Comparison of ENCODE assay signal across 8 mouse cellular contexts in genomic region chr16:4726528-4727128, GRCm38 (mm10). TPM values are rescaled to one million over a fixed set of nuclear protein-coding genes. Genes with fewer than 3 reads are reported as not detected.
DNase-seq lines count a peak whose midpoint lies in the region; ATAC-seq and TF ChIP-seq lines count a peak whose summit lies in the region.

No protein-coding gene starts in this region.

- in situ Hi-C loops in CH12.LX (cut with MboI; ENCODE audit: low pct_ligation_motif_present, low pct_unique_long_range_greater_than_20kb, low sequenced_read_pairs), result no loop called here

- WGBS in heart, embryonic 15.5 days, result 1% methylated on average over 40 of the region's 40 CpGs
- WGBS in limb, embryonic 13.5 days, result under 1% methylated on average over 39 of the region's 40 CpGs

- TF ChIP-seq EP300 in CH12.LX (IDR thresholded peaks at IDR 0.05; ENCODE audit: low read length), result no peak

- TF ChIP-seq CTCF in CH12.LX (conservative IDR thresholded peaks at IDR 0.05 in 1 of 2, IDR thresholded peaks at IDR 0.05 in 1 of 2; ENCODE audit: low read depth in 2 of 2, low read length in 2 of 2), result no peak
- no peak for TF ChIP-seq CTCF in bone marrow macrophage, adult 2 months (IDR thresholded peaks at IDR 0.05; ENCODE audit: low read depth, low read length)

- ATAC-seq in heart, embryonic 15.5 days (replicated peaks; ENCODE audit: insufficient number of reproducible peaks, insufficient read depth, low FRiP score, low read depth), result peak; percentile 71
- peak; percentile 60; the same call in 1 of the 2 replicates for ATAC-seq in limb, embryonic 13.5 days (ENCODE audit: low FRiP score, low read depth)

- H3K79me2 ChIP-seq in CH12.LX (replicated peaks; ENCODE audit: control insufficient read depth, extremely low read depth, insufficient read depth, poor library complexity, severe bottlenecking) (peaks cover 41% of the 10 kb centered on the region), myocyte (ENCODE audit: control insufficient read depth, insufficient read depth) (peaks cover 46% of the 10 kb centered on the region)

- H3K4me3 ChIP-seq in CH12.LX (replicated peaks in 1 of 3; ENCODE audit: low read depth in 2 of 3, low read length in 2 of 3, poor library complexity in 1 of 3) (peak overlapping the region; percentile 76 to 80 (median 76)), myocyte (peak overlapping the region; percentile 74)
- H3K4me3 ChIP-seq in bone marrow macrophage, adult 2 months (ENCODE audit: insufficient read depth, low read length), result peak overlapping the region; percentile 66
- H3K4me3 ChIP-seq in heart, embryonic 15.5 days, result peak overlapping the region; percentile 73
- H3K4me3 ChIP-seq in limb, embryonic 13.5 days, result peak overlapping the region; percentile 85

- H3K9ac ChIP-seq in CH12.LX (ENCODE audit: insufficient read depth, low read depth), result peak overlapping the region; percentile 84
- peak overlapping the region; percentile 81 for H3K9ac ChIP-seq in heart, embryonic 15.5 days
- peak overlapping the region; percentile 92 for H3K9ac ChIP-seq in limb, embryonic 13.5 days

- no peak for TF ChIP-seq RAD21 in CH12.LX (IDR thresholded peaks at IDR 0.05; ENCODE audit: low read depth, low read length)

- dilution Hi-C loops in CH12.LX (cut with MboI; ENCODE audit: extremely low pct_ligation_motif_present, extremely low pct_unique_long_range_greater_than_20kb, low sequenced_read_pairs), result no loop called here

- no peak for TF ChIP-seq POLR2A in CH12.LX (IDR thresholded peaks at IDR 0.05; ENCODE audit: low read depth, low read length)
- TF ChIP-seq POLR2A in bone marrow macrophage, adult 2 months (IDR thresholded peaks at IDR 0.05; ENCODE audit: borderline replicate concordance, low read depth, low read length), result no peak
- no peak for TF ChIP-seq POLR2A in myocyte (IDR thresholded peaks at IDR 0.05; ENCODE audit: insufficient read length, low read depth)

- no peaks in the 10 kb centered on the region for H3K9me3 ChIP-seq in CH12.LX (replicated peaks; ENCODE audit: low read length)
- H3K9me3 ChIP-seq in heart, embryonic 15.5 days (replicated peaks), result no peaks in the 10 kb centered on the region
- no peaks in the 10 kb centered on the region for H3K9me3 ChIP-seq in limb, embryonic 13.5 days

- H3K27ac ChIP-seq in CH12.LX (ENCODE audit: insufficient read depth, low read depth), result peak overlapping the region; percentile 7; the same call in 1 of the 2 replicates
- peak overlapping the region; percentile 39 for H3K27ac ChIP-seq in bone marrow macrophage, adult 2 months (ENCODE audit: insufficient read depth, low read depth, low read length)
- peak overlapping the region; percentile 87 for H3K27ac ChIP-seq in heart, embryonic 15.5 days
- peak overlapping the region; percentile 83 for H3K27ac ChIP-seq in limb, embryonic 13.5 days

- H3K4me2 ChIP-seq in CH12.LX (ENCODE audit: insufficient read depth, low read depth, poor library complexity, severe bottlenecking) (peak overlapping the region; percentile 89), myocyte (ENCODE audit: low read depth) (peak overlapping the region; percentile 96)
- peak overlapping the region; percentile 72 for H3K4me2 ChIP-seq in heart, embryonic 15.5 days
- peak overlapping the region; percentile 88 for H3K4me2 ChIP-seq in limb, embryonic 13.5 days (replicated peaks)

- H3K27me3 ChIP-seq in CH12.LX (replicated peaks) (no peaks in the 10 kb centered on the region), myocyte (ENCODE audit: control insufficient read depth, insufficient read depth, insufficient read length) (no peaks in the 10 kb centered on the region)
- H3K27me3 ChIP-seq in heart, embryonic 15.5 days, result no peaks in the 10 kb centered on the region
- H3K27me3 ChIP-seq in limb, embryonic 13.5 days, result no peaks in the 10 kb centered on the region

- DNase-seq in kidney, adult 11 months, result peak; percentile 63
- DNase-seq in kidney, postnatal 10 days, result no peak
- DNase-seq in CH12.LX (ENCODE audit: extremely low read depth), result peak; percentile 54
- no peak for DNase-seq in embryo, embryonic 10.5 days (ENCODE audit: low spot score)

- H3K4me1 ChIP-seq in CH12.LX (ENCODE audit: control insufficient read depth in 1 of 2, insufficient read depth in 2 of 2), result peaks cover 9 to 61% of the 10 kb centered on the region in 2 experiments
- peaks cover 43% of the 10 kb centered on the region for H3K4me1 ChIP-seq in bone marrow macrophage, adult 2 months (ENCODE audit: control insufficient read depth, insufficient read depth, low read length)
- peaks cover 20% of the 10 kb centered on the region for H3K4me1 ChIP-seq in heart, embryonic 15.5 days (replicated peaks)
- peaks cover 22% of the 10 kb centered on the region for H3K4me1 ChIP-seq in limb, embryonic 13.5 days

- peak overlapping the region; percentile 43 for H3ac ChIP-seq in myocyte (ENCODE audit: control insufficient read depth, insufficient read length)

- H3K36me3 ChIP-seq in CH12.LX (replicated peaks in 1 of 2; ENCODE audit: control insufficient read depth in 1 of 2, insufficient read depth in 1 of 2, low read length in 1 of 2) (peaks cover 0 to 2% of the 10 kb centered on the region in 2 experiments), myocyte (ENCODE audit: control insufficient read depth, insufficient read depth) (no peaks in the 10 kb centered on the region)
- no peaks in the 10 kb centered on the region for H3K36me3 ChIP-seq in heart, embryonic 15.5 days
- H3K36me3 ChIP-seq in limb, embryonic 13.5 days, result no peaks in the 10 kb centered on the region

TF ChIP-seq in CH12.LX, 34 proteins besides CTCF, POLR2A, EP300 and RAD21 (continues in another document):
- TF ChIP-seq MEF2A (IDR thresholded peaks at IDR 0.05; ENCODE audit: borderline replicate concordance, low read depth, low read length) (no peak), ZNF384 (IDR thresholded peaks at IDR 0.05; ENCODE audit: low read depth, low read length) (no peak), NRF1 (IDR thresholded peaks at IDR 0.05; ENCODE audit: low read depth, low read length) (no peak), USF2 (conservative IDR thresholded peaks at IDR 0.05; ENCODE audit: low read depth, low read length) (no peak), TCF12 (IDR thresholded peaks at IDR 0.05; ENCODE audit: low read depth, low read length) (no peak), PAX5 (IDR thresholded peaks at IDR 0.05; ENCODE audit: low read length) (no peak), SIN3A (IDR thresholded peaks at IDR 0.05; ENCODE audit: low read length) (0 out of 2 replicates have a peak, but pooled peaks have one; percentile 24), MAZ (IDR thresholded peaks at IDR 0.05; ENCODE audit: low read depth, low read length) (no peak), JUND (conservative IDR thresholded peaks at IDR 0.05; ENCODE audit: low read depth, low read length) (no peak), JUN (IDR thresholded peaks at IDR 0.05; ENCODE audit: insufficient read depth, low read depth, low read length) (no peak), ZKSCAN1 (IDR thresholded peaks at IDR 0.05; ENCODE audit: borderline replicate concordance, low read depth, low read length) (no peak), ZC3H11A (IDR thresholded peaks at IDR 0.05; ENCODE audit: low read depth, low read length) (no peak)

TF ChIP-seq in myocyte, 11 proteins besides CTCF, POLR2A, EP300 and RAD21:
- TF ChIP-seq POLR2AphosphoS2 (IDR thresholded peaks at IDR 0.05; ENCODE audit: insufficient read length, low read depth), result no peak
- no peak for TF ChIP-seq MYOG (IDR thresholded peaks at IDR 0.05; ENCODE audit: control insufficient read depth in 1 of 3, insufficient read depth in 1 of 3, insufficient read length in 2 of 3, low read depth in 2 of 3)
- no peak for TF ChIP-seq TCF12 (IDR thresholded peaks at IDR 0.05; ENCODE audit: insufficient read depth, poor library complexity, severe bottlenecking)
- no peak for TF ChIP-seq SRF (IDR thresholded peaks at IDR 0.05; ENCODE audit: control insufficient read depth, insufficient read length, low read depth)
- TF ChIP-seq TCF3 (IDR thresholded peaks at IDR 0.05; ENCODE audit: insufficient read length, low read depth), result no peak
- TF ChIP-seq CEBPB (IDR thresholded peaks at IDR 0.05; ENCODE audit: insufficient read depth, poor library complexity, severe bottlenecking), result no peak
- TF ChIP-seq USF1 (IDR thresholded peaks at IDR 0.05; ENCODE audit: low read depth), result no peak
- no peak for TF ChIP-seq E2F4 (IDR thresholded peaks at IDR 0.05; ENCODE audit: insufficient read depth)
- TF ChIP-seq REST (IDR thresholded peaks at IDR 0.05; ENCODE audit: insufficient read depth, insufficient read length), result no peak
- no peak for TF ChIP-seq MAX (IDR thresholded peaks at IDR 0.05; ENCODE audit: low read depth)
- no peak for TF ChIP-seq MYOD1 (IDR thresholded peaks at IDR 0.05; ENCODE audit: control insufficient read depth in 1 of 3, insufficient read length in 2 of 3, low read depth in 2 of 3)

RNA-seq across cellular contexts. Expression of gene Hmox2, which starts 0.5 kb away (rescaled TPM):
- total RNA-seq in CH12.LX (2012; rRNA removed) (72.3 and 73.2 TPM in 2 replicates), CH12.LX (2014; rRNA removed) (74.0 and 80.4 TPM in 2 replicates)
- polyA plus RNA-seq in CH12.LX (2012; ENCODE audit: insufficient read length, low read depth) (91.9 and 121 TPM in 2 replicates), myocyte (2012; fragmentation: generic; extraction: Trizol) (46.7 TPM)
- 230 and 252 TPM in 2 replicates for polyA plus RNA-seq in bone marrow macrophage, adult 2 months (2012; ENCODE audit: insufficient read depth, insufficient read length, missing spikeins)
- polyA plus RNA-seq in heart, embryonic 15.5 days (2015; fragmentation: Nextera tagmentation; extraction: Ambion mirVana), result 81.0 and 91.2 TPM in 2 replicates
- 112 and 116 TPM in 2 replicates for polyA plus RNA-seq in limb, embryonic 13.5 days (2015; fragmentation: Nextera tagmentation; extraction: Ambion mirVana)

RNA-seq across cellular contexts. Expression of gene Nmral1, which starts 7.5 kb away (rescaled TPM):
- 20.0 and 20.3 TPM in 2 replicates for total RNA-seq in CH12.LX (2012; rRNA removed)
- 2.4 and 3.6 TPM in 2 replicates for total RNA-seq in CH12.LX (2014; rRNA removed)
- 3.2 TPM in 2 replicates for polyA plus RNA-seq in CH12.LX (2012; ENCODE audit: insufficient read length, low read depth)
- 16.0 and 18.7 TPM in 2 replicates for polyA plus RNA-seq in bone marrow macrophage, adult 2 months (2012; ENCODE audit: insufficient read depth, insufficient read length, missing spikeins)
- polyA plus RNA-seq in heart, embryonic 15.5 days (2015; fragmentation: Nextera tagmentation; extraction: Ambion mirVana), result 25.2 and 34.3 TPM in 2 replicates
- polyA plus RNA-seq in limb, embryonic 13.5 days (2015; fragmentation: Nextera tagmentation; extraction: Ambion mirVana), result 113 and 118 TPM in 2 replicates
- 13.3 TPM for polyA plus RNA-seq in myocyte (2012; fragmentation: generic; extraction: Trizol)

RNA-seq across cellular contexts. Expression of gene Coro7, which starts 47.1 kb away (rescaled TPM):
- total RNA-seq in CH12.LX (2012; rRNA removed) (19.8 and 20.0 TPM in 2 replicates), CH12.LX (2014; rRNA removed) (5.7 and 6.1 TPM in 2 replicates)
- polyA plus RNA-seq in CH12.LX (2012; ENCODE audit: insufficient read length, low read depth) (40.2 and 43.2 TPM in 2 replicates), myocyte (2012; fragmentation: generic; extraction: Trizol) (15.2 TPM)
- 110 and 115 TPM in 2 replicates for polyA plus RNA-seq in bone marrow macrophage, adult 2 months (2012; ENCODE audit: insufficient read depth, insufficient read length, missing spikeins)
- polyA plus RNA-seq in heart, embryonic 15.5 days (2015; fragmentation: Nextera tagmentation; extraction: Ambion mirVana), result 11.2 and 15.8 TPM in 2 replicates
- 19.6 and 20.8 TPM in 2 replicates for polyA plus RNA-seq in limb, embryonic 13.5 days (2015; fragmentation: Nextera tagmentation; extraction: Ambion mirVana)

Comparison
In these comparisons a context has a peak if more than half of its experiments do, and no peak if none do; other contexts are left out.
1. DNase-seq: peak in kidney, adult 11 months (single experiment) and CH12.LX (single experiment); none in kidney, postnatal 10 days (single experiment) and embryo, embryonic 10.5 days (single experiment).
2. H3K27ac ChIP-seq: peak in every context shown above with its lines; median percentile 87 in heart, embryonic 15.5 days; 83 in limb, embryonic 13.5 days; 39 in bone marrow macrophage, adult 2 months; 7 in CH12.LX.
3. Peak in every context shown above with its lines, with median percentiles within 50 percentile points of each other: H3K4me2 ChIP-seq, H3K4me3 ChIP-seq and H3K9ac ChIP-seq.